Mouse (Mus musculus) kidney, adult 11 months (tissue): ENCODE measurements around the gene Smim6.

ENCODE experiments used
- DNase-seq: peaks from one replicate; pipeline ENCODE4 v3.0.0; 2022

The Smim6 gene

DNA sequence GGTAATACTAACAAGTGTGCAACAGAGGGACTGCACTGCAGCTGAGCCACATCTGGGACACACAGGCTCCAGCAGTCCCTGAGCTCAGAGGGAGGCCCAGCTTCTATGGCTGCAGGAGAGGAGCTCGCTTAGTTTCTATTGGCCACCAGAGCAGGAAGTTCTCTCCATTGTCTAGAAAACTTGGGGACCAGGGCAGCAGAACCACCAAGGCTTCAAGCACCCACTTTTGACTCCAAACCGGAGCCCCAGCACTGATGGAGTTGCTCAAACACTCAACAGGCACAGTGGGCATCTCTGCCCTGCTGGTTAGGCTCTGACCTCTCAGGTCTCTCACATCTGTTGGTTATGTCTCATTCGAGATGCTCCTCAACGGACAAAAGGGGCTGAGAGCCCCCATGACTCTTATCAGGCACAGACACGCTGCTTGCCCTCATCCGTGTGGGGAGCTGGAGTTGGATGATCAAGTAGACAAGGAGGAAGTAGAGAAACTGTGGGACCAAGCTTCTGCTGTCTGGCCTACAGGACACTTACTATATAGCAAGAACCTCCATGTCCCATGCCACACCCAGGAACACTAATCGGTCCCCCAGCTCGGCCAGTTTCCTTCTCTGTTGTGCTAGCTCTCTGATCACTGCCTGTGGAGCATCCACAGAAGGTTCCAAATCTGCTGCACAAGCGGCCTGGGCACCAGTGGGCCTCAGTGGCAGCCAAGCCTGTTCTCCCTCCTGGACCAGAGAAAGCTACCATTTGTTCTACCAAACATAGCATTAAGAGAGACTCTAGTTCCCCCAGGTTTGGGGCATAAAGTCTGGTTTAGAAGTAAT lies 10.3 kb upstream of the Smim6 start:
- no peak for DNase-seq

- no peak for DNase-seq
These were observed 9.6 kb upstream of the Smim6 start for GRCm38 (mm10) chr11:115902177-115902576.

GRCm38 (mm10) chr11:115902831-115903230 lies 9.0 kb upstream of the Smim6 start:
- DNase-seq, result no peak

GRCm38 (mm10) chr11:115903384-115904230 lies 8.2 kb upstream of the Smim6 start:
- DNase-seq, result no peak

GRCm38 (mm10) chr11:115904231-115904955 lies 7.4 kb upstream of the Smim6 start:
- peak; percentile 63 for DNase-seq

DNA sequence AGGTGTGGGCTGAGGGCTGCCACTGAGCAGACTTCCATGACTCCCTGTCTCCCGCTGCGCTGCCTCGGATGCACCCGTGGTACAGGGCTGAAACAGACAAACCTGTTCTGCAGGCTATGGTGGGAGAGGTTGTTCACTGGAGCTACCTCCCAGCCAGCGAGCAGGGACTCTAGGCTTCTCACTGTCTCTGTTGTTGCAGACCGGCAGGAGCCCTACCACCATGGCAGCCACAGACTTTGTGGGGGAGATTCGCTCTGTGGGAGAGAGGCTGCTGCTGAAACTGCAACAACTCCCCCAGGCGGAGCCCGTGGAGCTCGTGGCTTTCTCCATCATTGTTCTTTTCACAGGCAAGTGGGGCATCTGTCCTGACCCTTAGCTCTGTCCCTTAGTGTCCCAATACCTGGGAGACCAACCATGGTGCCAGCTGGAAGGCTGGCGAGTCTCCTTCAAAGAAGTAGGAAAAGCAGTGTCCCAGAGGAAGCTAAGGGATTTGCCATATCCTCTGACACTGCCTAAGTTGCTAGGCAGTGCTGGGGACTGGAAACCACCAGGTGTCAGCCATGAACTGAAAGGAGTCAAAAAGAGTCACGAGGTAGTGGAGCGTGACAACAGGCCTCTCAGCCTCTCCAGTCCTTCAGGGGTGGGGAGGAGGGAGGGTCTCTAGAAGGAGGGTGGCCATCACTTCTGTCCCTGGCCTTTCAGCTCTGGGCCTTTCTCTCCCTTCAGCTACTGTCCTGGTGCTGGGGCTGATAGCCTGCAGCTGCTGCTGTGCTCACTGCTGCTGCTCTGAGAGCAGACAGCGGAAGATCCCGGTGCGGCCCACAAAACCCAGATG lies 6.6 kb upstream of the Smim6 start:
- DNase-seq, result no peak

- DNase-seq, result peak; percentile 73
These were observed 5.7 kb upstream of the Smim6 start for GRCm38 (mm10) chr11:115906116-115906515.

DNA sequence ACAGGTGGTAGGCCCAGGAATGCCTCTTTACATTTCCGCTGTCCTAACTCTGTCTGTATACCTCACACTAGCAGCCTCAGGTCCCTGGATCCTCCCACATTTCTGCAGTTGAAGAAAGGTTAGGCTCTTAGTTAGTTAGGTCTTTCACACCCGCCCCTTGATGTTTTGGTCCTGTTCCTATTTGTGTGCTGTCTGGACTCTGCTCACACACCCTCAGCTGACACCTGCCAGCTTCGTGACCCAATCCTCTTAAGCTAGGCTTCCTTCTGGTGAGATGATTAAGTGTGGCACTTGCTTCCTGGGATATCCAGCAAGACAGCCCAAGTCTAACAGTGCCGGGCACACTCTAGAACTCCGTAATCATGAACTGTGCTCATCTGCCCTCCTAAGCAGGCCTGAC lies 5.3 kb upstream of the Smim6 start:
- peak; percentile 51 for DNase-seq

DNA sequence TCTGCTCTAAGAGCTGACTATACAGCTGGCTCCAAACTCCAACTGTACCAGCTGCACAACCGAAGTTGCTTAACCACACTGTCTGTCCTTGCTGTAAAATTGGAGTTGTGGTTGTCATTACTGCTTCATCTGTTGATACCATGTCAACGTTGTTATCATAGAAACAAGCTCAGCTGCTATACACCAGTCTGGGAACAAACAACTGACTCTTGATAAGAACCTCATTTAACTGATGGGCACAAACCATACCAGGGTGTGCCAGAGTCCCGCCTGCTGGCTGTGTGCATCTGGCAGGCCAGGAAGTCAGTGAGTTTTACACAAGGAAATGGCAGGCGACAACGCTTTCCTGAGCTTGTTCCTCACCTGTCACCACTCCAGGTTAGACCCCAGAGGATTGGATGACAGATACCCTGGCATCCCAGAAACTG lies 669 bp upstream of the Smim6 start:
- peak; percentile 35 for DNase-seq

DNA sequence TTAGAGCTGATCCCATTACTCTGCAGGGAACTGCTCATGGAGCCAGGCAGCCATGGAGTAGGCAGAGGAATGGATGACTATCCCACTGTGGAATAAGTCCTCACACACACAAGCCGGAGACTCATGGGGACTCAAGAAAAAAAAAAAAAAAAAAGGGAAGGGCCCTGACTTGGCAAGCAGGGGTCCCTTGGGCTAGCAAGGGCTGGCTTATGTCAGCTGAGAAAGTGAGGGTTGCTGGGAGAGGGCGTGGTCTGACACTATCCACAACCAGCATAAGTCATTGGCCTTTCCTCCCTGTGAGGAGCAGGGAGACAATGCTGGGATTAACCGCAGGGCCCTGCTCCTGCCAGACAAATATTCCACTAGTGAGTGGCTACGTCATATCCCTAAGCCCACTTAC lies 4.8 kb downstream of the Smim6 start:
- no peak for DNase-seq

GRCm38 (mm10) chr11:115918637-115919036 lies 6.8 kb downstream of the Smim6 start:
- no peak for DNase-seq

- no peak for DNase-seq
These were observed 7.3 kb downstream of the Smim6 start for GRCm38 (mm10) chr11:115919073-115919472.

GRCm38 (mm10) chr11:115920110-115920818 lies 8.4 kb downstream of the Smim6 start:
- DNase-seq, result peak; percentile 42

- no peak for DNase-seq
These were observed 10.2 kb downstream of the Smim6 start for GRCm38 (mm10) chr11:115921986-115922385.

GRCm38 (mm10) chr11:115929031-115929430 lies 17.2 kb downstream of the Smim6 start:
- no peak for DNase-seq

GRCm38 (mm10) chr11:115929818-115930217 lies 18.0 kb downstream of the Smim6 start:
- DNase-seq, result no peak

DNA sequence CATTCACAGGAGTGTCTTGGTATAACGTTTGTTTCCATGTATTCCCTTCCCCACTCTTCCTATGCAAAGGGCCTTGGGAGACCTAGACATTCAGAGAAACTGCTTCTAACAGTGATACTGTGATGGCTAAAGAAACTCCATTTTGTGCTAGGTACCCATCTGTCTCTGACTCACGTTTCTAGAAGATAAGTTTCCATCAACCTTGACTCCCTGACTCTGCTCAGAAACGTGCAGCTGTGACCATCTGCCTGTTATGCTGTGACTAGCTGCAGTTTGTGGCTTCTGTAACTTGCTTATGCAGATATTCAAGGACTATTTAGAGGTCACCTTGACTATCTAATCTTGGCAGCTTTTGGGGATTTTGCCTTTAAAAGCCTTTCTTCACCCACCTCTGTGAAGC lies 19.4 kb downstream of the Smim6 start:
- no peak for DNase-seq

- peak; percentile 96 for DNase-seq
These were observed 21.4 kb downstream of the Smim6 start, which contains the start of the genes Sap30bp and Recql5 for GRCm38 (mm10) chr11:115933108-115933746. Sap30bp (plus strand) TSS chr11:115933282. Recql5 (minus strand) TSS chr11:115933477.

DNA sequence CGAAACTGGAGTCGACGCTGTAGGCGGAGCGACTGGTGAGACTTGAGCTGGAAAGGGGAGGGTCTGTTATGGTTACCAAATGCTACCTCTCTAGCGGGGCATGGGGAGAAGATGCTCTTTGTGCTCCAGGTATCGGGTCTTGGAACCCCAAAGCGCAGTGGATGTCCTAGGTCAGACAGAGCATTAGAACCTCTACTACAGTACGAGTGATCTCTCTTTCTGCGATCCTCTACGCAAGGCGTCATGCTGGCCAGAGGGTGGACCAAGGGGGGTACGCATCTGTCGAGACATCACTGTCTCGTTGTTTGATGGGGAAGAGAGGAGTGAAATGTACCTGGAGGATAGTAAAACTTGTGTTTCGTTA lies 21.9 kb downstream of the Smim6 start:
- no peak for DNase-seq

DNA sequence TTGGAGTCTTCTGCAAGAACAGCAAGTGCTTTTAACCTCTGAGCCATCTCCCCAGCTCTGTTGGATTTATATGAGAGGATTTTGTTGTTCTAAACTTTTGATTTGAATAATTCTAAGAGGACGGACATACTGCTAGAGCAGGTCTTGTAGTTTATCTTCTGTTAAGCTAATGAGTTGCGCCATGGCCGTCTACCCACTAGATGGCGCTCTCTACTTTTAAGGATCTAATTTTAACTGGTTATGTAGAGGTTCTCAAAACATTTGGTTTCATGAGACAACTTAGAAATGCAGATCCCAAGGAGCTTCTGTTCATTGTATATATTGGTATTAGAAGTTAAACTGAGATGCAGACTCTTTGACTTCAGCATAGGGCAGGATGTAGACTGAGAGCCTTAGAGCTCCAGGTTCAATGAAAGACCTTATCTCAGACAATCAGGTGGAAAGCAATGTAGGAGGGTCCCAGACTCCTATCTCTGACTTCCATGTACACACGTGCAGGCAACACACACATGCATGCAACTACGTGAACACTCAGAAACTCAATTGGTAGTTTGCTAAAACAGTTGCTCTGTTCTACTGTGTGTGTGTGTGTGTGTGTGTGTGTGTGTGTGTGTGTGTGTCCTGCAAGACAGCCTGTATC lies 28.0 kb downstream of the Smim6 start:
- peak; percentile 58 for DNase-seq

DNA sequence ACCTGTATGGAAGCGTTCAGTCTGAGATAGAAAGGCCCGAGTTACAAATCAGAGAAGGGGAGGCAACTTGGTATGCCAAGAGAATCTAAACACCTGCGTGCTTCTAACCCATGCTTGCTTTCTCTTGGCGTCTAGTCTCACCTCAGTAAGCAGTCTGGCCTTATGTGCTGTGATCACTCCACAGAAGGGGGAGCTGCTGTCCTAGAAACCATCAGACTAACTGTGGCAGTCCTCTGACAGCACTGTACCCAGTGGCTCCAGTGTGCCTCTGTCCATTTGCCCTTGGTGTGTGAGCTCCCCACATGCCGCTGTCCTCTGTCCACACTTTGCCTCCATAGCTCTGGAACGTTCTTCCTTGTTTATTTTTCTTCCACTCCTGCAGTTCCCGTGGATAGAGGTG lies 30.2 kb downstream of the Smim6 start:
- DNase-seq, result no peak
